Mouse (Mus musculus) adrenal gland, postnatal 25 days (tissue): ENCODE results near the gene Olfr1314. TPM values are rescaled to one million over a fixed set of nuclear protein-coding genes. Genes with fewer than 3 reads are reported as not detected.

Source experiments
- DNase-seq: peaks from one replicate; pipeline ENCODE4 v3.0.0; 2021; ENCODE audit warnings: mixed read lengths
- long read RNA-seq: library from polyadenylated mRNA; stranded (forward); transcript quantifications from one replicate; pipeline ENCODE4 v2.0.0, GENCODE M21; 2021
- total RNA-seq: library from RNA; stranded (reverse); gene quantifications from 2 replicates; pipeline ENCODE4 v1.2.3, GENCODE M21; 2021

Gene Olfr1314
- not detected in 2 replicates for total RNA-seq
- long read RNA-seq = 0 reads

GRCm38 (mm10) chr2:112096681-112097080, at the start of gene Olfr1314:
Gene Olfr1314, minus strand, starts transcription at chr2:112096781.
- DNase-seq = no peak

GRCm38 (mm10) chr2:112140029-112140428, 43.4 kb upstream of the Olfr1314 start, which contains the start of gene Olfr1317:
Gene Olfr1317, plus strand, starts transcription at chr2:112140329.
- DNase-seq = no peak

- no peak for DNase-seq
These were observed 38.3 kb upstream of the Olfr1314 start, which contains the start of gene Olfr1316 for GRCm38 (mm10) chr2:112134877-112135276. Gene Olfr1316, minus strand, starts transcription at chr2:112134977.

- no peak for DNase-seq
These were observed 18.8 kb upstream of the Olfr1314 start, which contains the start of gene Olfr1315-ps1 for GRCm38 (mm10) chr2:112115340-112115739. Gene Olfr1315-ps1, minus strand, starts transcription at chr2:112115440.

- no peak for DNase-seq
These were observed 18.8 kb downstream of the Olfr1314 start, which contains the start of gene Olfr1313 for GRCm38 (mm10) chr2:112077743-112078142. Gene Olfr1313, minus strand, starts transcription at chr2:112077843.

GRCm38 (mm10) chr2:112050138-112050537, 46.4 kb downstream of the Olfr1314 start, which contains the start of gene Olfr1312:
Gene Olfr1312, minus strand, starts transcription at chr2:112050238.
- DNase-seq = no peak

Other genes starting within 250 kb of the Olfr1314 start
- not detected in 2 replicates for gene Olfr1305, start 219.6 kb downstream of the Olfr1314 start, total RNA-seq
- not detected in 2 replicates for gene Olfr1306, start 180.5 kb downstream of the Olfr1314 start, total RNA-seq
- not detected in 2 replicates for gene Olfr1307, start 147.3 kb downstream of the Olfr1314 start, total RNA-seq
- not detected in 2 replicates for gene Olfr1308, start 131.8 kb downstream of the Olfr1314 start, total RNA-seq
- not detected in 2 replicates for gene Olfr1309, start 106.5 kb downstream of the Olfr1314 start, total RNA-seq
- gene Olfr1310, start 84.1 kb downstream of the Olfr1314 start, total RNA-seq = not detected in 2 replicates
- gene Olfr1311, start 72.4 kb downstream of the Olfr1314 start, total RNA-seq = not detected in 2 replicates
- gene Olfr1312, start 46.5 kb downstream of the Olfr1314 start, total RNA-seq = not detected in 2 replicates
- gene Olfr1313, start 18.9 kb downstream of the Olfr1314 start, total RNA-seq = not detected in 2 replicates
- gene Olfr1315-ps1, start 18.7 kb upstream of the Olfr1314 start, total RNA-seq = not detected in 2 replicates
- not detected in 2 replicates for gene Olfr1316, start 38.2 kb upstream of the Olfr1314 start, total RNA-seq
- not detected in 2 replicates for gene Olfr1317, start 43.5 kb upstream of the Olfr1314 start, total RNA-seq
- gene Olfr1318, start 57.4 kb upstream of the Olfr1314 start, total RNA-seq = not detected in 2 replicates
- gene Lpcat4, start 142.7 kb upstream of the Olfr1314 start, total RNA-seq = 6.0 and 10.4 TPM in 2 replicates
- gene Nutm1, start 162.5 kb upstream of the Olfr1314 start, total RNA-seq = not detected in 2 replicates
- gene Nop10, start 165.1 kb upstream of the Olfr1314 start, total RNA-seq = 134 and 135 TPM in 2 replicates
- 43.4 and 52.9 TPM in 2 replicates for gene Slc12a6, start 169.0 kb upstream of the Olfr1314 start, total RNA-seq
- not detected in 2 replicates for gene Gm21985, start 169.5 kb upstream of the Olfr1314 start, total RNA-seq